Mouse (Mus musculus): ENCODE data around the gene Dmac2. TPM values are rescaled to one million over a fixed set of nuclear protein-coding genes. Genes with fewer than 3 reads are reported as not detected.

Gene Dmac2
- polyA plus RNA-seq, 1 experiment from 2014 or later: 48.9 TPM

DNA sequence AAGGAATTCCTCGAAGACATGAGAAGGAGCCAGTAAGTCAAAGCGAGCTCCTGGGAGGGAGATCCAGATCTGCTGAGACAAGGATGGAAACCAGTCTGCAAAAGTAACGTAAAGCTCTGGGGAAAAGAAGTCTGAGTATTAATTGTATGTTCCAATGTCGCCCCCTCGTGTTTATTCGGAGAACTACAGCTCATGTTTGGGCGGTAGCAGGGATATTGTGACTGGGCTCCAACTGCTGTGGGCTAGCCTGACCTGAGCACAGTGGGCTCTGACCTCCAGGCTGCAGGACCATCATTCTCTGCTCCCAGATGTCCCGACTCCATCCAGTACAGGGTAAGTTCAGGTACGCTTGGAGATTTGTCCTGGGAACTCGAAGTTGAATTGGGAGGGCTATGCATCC is 19.6 kb upstream of the Dmac2 start:
- 11% methylated on average over 10 of the region's 10 CpGs for WGBS
- DNase-seq (ENCODE audit: low spot score): peak; percentile 78
- H3K4me1 ChIP-seq: no peaks in the 10 kb centered on the region
- no peak overlapping the region for H3K27ac ChIP-seq
- no peaks in the 10 kb centered on the region for H3K27me3 ChIP-seq (ENCODE audit: insufficient read depth, poor library complexity, severe bottlenecking)
- H3K36me3 ChIP-seq: no peaks in the 10 kb centered on the region
- no peak overlapping the region for H3K4me3 ChIP-seq
- H3K9me3 ChIP-seq: no peaks in the 10 kb centered on the region

DNA sequence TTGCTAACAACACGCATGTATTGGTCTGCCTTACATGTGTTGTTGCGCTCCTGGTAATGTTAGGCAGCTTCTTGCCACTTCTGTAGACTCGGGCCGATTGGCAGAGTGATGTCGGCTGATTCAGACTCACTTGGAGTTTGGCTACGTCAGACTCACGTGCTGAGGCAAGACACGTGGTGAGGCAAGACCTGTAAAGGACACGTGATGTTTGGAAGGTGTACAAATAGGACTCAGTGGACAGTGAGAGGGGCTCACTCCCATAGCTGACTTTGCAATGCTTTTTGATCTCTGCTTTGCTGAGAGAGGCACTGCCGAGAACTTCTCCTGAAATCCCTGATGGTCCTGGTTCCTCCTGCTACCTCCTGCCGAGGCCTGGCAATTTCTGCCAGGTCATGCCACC is 18.5 kb upstream of the Dmac2 start:
- WGBS: 78% methylated on average over 11 of the region's 11 CpGs
- H3K4me3 ChIP-seq: no peak overlapping the region

DNA sequence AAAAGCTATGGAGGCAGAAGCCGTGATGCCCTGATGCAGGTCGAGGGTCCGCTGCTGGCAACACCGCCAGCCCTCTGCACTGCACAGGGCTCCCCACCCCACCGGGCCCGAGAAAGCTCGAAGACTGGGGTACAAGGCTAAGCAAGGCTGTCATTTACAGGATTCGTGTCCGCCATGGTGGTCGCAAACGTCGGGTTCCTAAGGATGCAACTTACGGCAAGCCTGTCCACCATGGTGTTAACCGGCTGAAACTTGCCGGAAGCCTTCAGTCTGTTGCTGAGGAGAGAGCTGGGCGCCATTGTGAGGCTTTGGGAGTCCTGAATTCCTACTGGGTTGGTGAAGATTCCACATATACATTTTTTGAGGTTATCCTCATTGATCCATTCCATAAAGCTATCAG is 17.9 kb upstream of the Dmac2 start:
- H3K9me3 ChIP-seq: no peaks in the 10 kb centered on the region
- no peak overlapping the region for H3K27ac ChIP-seq
- H3K4me3 ChIP-seq: no peak overlapping the region
- H3K27me3 ChIP-seq (ENCODE audit: insufficient read depth, poor library complexity, severe bottlenecking): no peaks in the 10 kb centered on the region
- no peaks in the 10 kb centered on the region for H3K4me1 ChIP-seq
- H3K36me3 ChIP-seq: no peaks in the 10 kb centered on the region
- peak; percentile 42 for DNase-seq (ENCODE audit: low spot score)
- 79% methylated on average over 16 of the region's 16 CpGs for WGBS

More for the DNA sequence above, 18.5 kb upstream of the Dmac2 start:
- Histone ChIP-seq H3K27ac (no peak overlapping the region), H3K36me3 (no peaks in the 10 kb centered on the region), H3K9me3 (no peaks in the 10 kb centered on the region), H3K27me3 (ENCODE audit: insufficient read depth, poor library complexity, severe bottlenecking) (no peaks in the 10 kb centered on the region), H3K4me1 (no peaks in the 10 kb centered on the region)
- DNase-seq (ENCODE audit: low spot score): peak; percentile 72

DNA sequence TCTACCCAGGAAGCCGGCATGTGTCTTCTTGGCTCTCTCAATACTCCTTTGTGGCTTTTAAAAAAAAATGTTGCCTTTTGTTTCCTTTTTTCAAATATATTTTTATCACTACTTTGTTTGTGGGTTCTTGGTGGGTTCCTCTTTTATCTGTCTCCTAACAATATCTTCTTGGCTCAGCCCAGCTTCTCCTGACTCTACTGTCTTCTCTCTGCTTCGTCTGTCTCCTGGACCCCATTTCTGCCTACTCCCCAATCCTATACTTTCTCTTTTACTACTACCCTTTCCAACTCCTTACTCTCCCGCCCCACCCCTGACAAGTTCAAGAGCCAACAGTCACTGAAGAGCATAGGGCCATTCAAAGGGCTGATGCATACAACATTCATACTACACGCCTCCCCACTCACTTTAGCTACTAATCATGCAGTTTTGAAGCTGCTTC is 12.6 kb upstream of the Dmac2 start:
- no peak overlapping the region for H3K4me3 ChIP-seq
- no peaks in the 10 kb centered on the region for H3K36me3 ChIP-seq
- H3K9me3 ChIP-seq: no peaks in the 10 kb centered on the region
- no peak for DNase-seq (ENCODE audit: low spot score)
- 0 out of 2 replicates have a peak, but pooled peaks cover 5% of the 10 kb centered on the region for H3K27me3 ChIP-seq (ENCODE audit: insufficient read depth, poor library complexity, severe bottlenecking)
- no peaks in the 10 kb centered on the region for H3K4me1 ChIP-seq
- 76% methylated on average over 4 of the region's 4 CpGs for WGBS
- no peak overlapping the region for H3K27ac ChIP-seq

DNA sequence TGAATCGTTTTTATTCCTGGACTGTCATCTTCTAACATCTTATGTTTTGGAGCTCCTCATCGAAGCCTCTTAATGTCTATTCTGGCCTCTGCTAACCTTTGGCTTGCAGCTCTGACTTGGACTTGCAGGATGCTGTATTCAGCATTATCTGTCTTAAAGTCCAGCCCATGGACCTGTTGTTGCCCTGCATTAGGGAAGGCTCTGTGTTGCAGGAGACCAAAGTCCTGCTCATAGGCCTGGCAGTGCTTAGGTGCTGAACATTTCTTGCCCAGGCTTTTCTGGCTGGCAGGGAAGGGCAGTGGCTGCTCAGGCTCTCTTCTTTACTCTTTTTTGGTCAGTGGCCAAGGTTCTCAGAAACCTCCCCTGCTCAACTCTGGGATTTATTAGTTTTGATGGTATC is 12.0 kb upstream of the Dmac2 start:
- Histone ChIP-seq H3K4me3 (no peak overlapping the region), H3K9me3 (no peaks in the 10 kb centered on the region), H3K27ac (no peak overlapping the region), H3K4me1 (no peaks in the 10 kb centered on the region), H3K36me3 (no peaks in the 10 kb centered on the region), H3K27me3 (ENCODE audit: insufficient read depth, poor library complexity, severe bottlenecking) (0 out of 2 replicates have a peak, but pooled peaks cover 5% of the 10 kb centered on the region)
- WGBS: 75% methylated on average over 2 of the region's 2 CpGs
- DNase-seq (ENCODE audit: low spot score): no peak

DNA sequence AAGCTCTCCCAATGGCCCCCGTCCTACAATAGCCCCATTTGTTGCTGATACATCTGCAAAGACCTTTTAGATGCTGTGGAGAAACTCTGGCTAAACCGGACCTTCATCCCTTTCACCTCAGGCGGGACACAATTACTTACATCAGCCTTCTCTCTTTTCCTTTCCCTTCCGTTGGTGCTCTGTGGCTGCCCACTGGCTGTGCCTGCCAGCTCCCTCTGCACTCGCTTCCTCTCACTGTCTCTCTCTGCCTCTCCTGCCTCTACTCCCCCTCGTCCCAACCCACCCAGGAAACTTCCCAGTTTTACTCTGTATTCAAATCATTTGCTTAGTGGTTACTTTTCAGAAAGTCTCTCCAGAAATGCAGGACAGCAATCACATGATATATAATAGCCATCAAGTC is 9.2 kb upstream of the Dmac2 start:
- no peak overlapping the region for H3K4me3 ChIP-seq
- H3K4me1 ChIP-seq: no peaks in the 10 kb centered on the region
- no peaks in the 10 kb centered on the region for H3K36me3 ChIP-seq
- 0 out of 2 replicates have a peak, but pooled peaks cover 5% of the 10 kb centered on the region for H3K27me3 ChIP-seq (ENCODE audit: insufficient read depth, poor library complexity, severe bottlenecking)
- H3K27ac ChIP-seq: no peak overlapping the region
- peak; percentile 20 for DNase-seq (ENCODE audit: low spot score)
- 33% methylated on average over 6 of the region's 6 CpGs for WGBS
- no peaks in the 10 kb centered on the region for H3K9me3 ChIP-seq

DNA sequence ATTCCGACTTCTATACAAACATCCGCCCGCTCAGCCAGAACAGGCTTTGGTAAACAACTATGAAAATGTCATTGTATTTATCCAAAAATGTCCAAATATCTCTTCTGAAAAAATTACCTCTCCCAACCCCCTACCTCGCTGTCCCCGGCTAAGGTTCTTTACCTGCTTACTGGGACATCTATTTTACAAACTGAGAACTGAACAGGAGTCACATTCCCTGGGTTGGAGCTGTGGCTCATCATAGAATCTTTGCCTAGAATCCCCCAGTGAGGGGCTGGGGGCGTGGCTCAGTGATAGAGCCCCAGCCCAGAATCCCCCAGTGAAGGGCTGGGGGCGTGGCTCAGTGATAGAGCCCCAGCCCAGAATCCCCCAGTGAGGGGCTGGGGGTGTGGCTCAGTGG is 7.7 kb upstream of the Dmac2 start:
- H3K9me3 ChIP-seq: no peaks in the 10 kb centered on the region
- no peaks in the 10 kb centered on the region for H3K4me1 ChIP-seq
- no peak overlapping the region for H3K27ac ChIP-seq
- WGBS: 48% methylated on average over 7 of the region's 7 CpGs
- H3K27me3 ChIP-seq (ENCODE audit: insufficient read depth, poor library complexity, severe bottlenecking): peaks cover 8% of the 10 kb centered on the region; the same call in 1 of the 2 replicates
- H3K4me3 ChIP-seq: no peak overlapping the region
- H3K36me3 ChIP-seq: no peaks in the 10 kb centered on the region
- DNase-seq (ENCODE audit: low spot score): no peak

DNA sequence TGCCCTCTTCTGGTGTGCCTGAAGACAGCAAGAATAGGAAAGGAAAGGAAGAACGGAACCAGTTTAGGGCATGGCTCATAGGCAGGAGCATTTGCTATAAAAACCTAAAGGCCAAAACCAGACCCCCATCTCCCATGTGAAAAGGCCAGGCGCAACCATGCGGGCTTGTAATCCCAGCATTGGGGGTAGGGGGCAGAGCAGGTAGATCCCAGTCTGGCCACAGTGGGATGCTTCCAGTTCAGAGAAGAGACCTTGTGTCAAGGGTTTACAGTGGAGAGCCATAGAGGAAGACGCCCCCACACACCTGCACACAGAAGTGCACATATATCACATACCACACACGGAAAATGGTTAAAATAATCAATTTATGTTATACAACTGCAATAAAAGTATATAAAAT is 5.1 kb upstream of the Dmac2 start:
- Histone ChIP-seq H3K4me3 (no peak overlapping the region), H3K27ac (no peak overlapping the region), H3K9me3 (no peaks in the 10 kb centered on the region), H3K27me3 (ENCODE audit: insufficient read depth, poor library complexity, severe bottlenecking) (peaks cover 8% of the 10 kb centered on the region; the same call in 1 of the 2 replicates), H3K36me3 (no peaks in the 10 kb centered on the region), H3K4me1 (no peaks in the 10 kb centered on the region)
- peak; percentile 59 for DNase-seq (ENCODE audit: low spot score)
- 86% methylated on average over 5 of the region's 5 CpGs for WGBS

DNA sequence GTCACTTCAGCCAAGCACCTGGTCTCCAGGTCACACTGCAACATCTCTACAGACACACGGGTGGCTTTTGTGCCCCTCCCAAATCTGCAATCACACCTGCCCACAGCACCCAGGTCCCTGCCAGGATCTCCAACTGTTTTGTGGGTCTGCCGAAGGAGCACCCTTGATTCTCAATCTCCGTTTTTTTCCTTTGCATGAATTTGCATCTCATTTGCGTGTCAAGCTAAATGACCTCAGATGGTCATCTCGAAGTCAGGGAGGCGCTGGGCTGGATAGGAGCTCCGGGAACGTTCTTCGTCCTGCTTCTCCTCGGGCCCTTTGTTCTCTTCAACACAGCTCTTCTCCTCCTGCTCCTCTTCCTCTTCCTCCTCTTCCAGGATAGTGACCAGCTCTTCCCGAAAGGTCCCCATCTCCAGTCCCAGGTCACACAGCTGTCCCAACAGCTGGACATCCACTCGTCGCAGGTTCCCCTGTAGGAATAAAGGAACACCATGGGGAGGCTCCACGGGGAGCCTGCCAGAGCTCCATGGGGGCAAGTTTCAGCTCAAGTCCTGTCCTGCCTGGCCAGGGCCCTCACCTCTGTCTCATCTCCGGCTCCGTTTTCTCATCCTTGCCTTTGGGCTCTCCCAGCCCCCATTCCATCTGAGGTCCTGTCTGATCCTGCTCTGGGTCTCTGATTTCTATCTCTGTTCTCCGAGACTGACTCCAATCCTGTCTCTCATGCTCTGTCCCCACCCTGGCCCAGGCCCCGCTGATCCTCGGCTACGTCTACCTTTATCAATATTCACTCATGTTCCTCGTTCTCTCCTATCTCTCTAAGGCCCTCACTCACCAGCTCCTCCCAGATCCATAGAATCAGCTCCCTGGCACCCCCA is 4.1 kb upstream of the Dmac2 start:
- DNase-seq (ENCODE audit: low spot score): peak; percentile 66
- 62% methylated on average over 21 of the region's 21 CpGs for WGBS

DNA sequence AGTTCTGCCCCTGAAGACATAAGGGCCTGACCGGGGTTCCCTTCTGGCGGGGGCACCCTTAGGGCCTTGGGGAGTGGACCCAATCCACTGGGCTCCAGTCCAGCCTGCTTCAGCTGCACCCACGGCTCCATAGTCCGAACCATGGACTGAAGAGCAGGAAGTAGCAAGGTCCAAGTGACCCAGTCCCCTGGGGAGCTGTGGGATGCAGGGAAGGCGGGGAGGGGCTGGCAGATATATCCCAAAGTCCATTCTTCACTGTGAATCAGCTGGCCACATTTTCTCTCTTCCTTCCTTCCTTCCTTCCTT is 3.6 kb upstream of the Dmac2 start, which contains the start of gene Erich4:
Erich4 (minus strand) TSS at position 187 of the 306 bp plus-strand sequence.
- Histone ChIP-seq H3K9me3 (no peaks in the 10 kb centered on the region), H3K4me3 (no peak within 1 kb of the TSS), H3K27ac (no peak within 1 kb of the TSS), H3K27me3 (ENCODE audit: insufficient read depth, poor library complexity, severe bottlenecking) (peaks cover 8% of the 10 kb centered on the region; the same call in 1 of the 2 replicates), H3K4me1 (peaks cover 8% of the 10 kb centered on the region; the same call in 1 of the 2 replicates), H3K36me3 (peaks cover under 1% of the 10 kb centered on the region; the same call in 1 of the 2 replicates)
- DNase-seq (ENCODE audit: low spot score): no peak
- 75% methylated on average over 5 of the region's 5 CpGs for WGBS

More for the DNA sequence above, 4.1 kb upstream of the Dmac2 start:
- Histone ChIP-seq H3K27ac (no peak overlapping the region), H3K4me1 (peaks cover 6% of the 10 kb centered on the region; the same call in 1 of the 2 replicates), H3K36me3 (no peaks in the 10 kb centered on the region), H3K27me3 (ENCODE audit: insufficient read depth, poor library complexity, severe bottlenecking) (peaks cover 8% of the 10 kb centered on the region; the same call in 1 of the 2 replicates), H3K4me3 (no peak overlapping the region), H3K9me3 (no peaks in the 10 kb centered on the region)

DNA sequence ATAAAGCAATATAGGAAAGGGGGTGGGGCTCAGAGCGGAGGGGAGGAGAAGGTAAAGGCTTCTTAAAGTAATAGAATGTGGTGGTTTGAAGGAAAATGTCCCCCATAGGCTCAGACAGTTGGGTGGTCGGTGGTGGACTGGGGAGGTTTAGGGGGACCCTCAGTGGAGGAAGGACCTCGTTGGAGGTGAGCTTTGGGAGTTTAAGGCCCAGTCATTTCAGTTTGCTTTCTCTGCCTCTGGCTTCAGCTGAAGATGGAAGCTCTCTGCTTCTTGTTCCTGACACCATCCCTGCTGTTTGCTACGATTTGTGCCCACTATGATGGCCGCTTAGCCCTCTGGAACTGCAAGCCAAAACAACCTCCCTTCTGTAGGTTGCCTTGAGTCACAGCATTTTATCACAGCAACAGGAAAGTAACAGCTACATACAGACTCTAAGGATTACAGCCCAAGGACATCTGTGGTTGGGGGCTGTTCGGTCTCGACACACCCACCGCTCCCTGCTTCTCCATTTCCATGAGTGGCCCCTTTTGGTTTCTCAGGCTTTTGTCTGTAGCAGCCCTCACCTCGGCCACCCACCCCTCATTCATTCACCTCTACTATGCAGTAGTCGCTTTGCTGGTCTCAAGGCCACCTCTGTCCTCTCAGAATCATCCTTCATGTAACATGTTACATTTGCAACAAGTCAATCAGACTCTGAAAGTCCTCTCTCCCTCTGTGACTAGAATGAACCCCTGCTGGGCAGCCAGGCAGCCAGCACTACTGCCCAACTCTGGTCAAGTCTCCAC is 1.6 kb upstream of the Dmac2 start:
- Histone ChIP-seq H3K9me3 (no peaks in the 10 kb centered on the region), H3K27ac (no peak overlapping the region), H3K27me3 (ENCODE audit: insufficient read depth, poor library complexity, severe bottlenecking) (peaks cover 3% of the 10 kb centered on the region; the same call in 1 of the 2 replicates), H3K4me3 (no peak overlapping the region), H3K36me3 (peaks cover 19% of the 10 kb centered on the region), H3K4me1 (peaks cover 8% of the 10 kb centered on the region; the same call in 1 of the 2 replicates)
- WGBS: 78% methylated on average over 10 of the region's 10 CpGs
- DNase-seq (ENCODE audit: low spot score): peak; percentile 65

DNA sequence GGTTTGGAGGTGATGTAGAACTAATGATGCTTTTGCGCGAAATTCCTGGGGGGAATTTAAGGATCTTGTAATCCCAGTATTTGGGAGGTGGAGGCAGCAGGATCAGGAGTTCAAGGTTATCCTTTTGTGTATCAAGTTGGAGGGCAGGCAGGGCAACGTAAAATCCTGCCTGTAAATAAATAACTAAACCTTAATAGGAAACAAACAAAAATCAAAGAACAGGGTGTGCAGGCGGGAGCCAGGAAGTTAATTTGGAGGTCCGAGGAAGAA is 443 bp downstream of the Dmac2 start:
- Histone ChIP-seq H3K27ac (peak overlapping the region; percentile 89), H3K4me1 (peaks cover 9% of the 10 kb centered on the region), H3K4me3 (peak overlapping the region; percentile 83), H3K9me3 (no peaks in the 10 kb centered on the region), H3K27me3 (ENCODE audit: insufficient read depth, poor library complexity, severe bottlenecking) (peaks cover 3% of the 10 kb centered on the region; the same call in 1 of the 2 replicates), H3K36me3 (peaks cover 37% of the 10 kb centered on the region)
- no peak for DNase-seq (ENCODE audit: low spot score)
- WGBS: 19% methylated on average over 5 of the region's 5 CpGs

DNA sequence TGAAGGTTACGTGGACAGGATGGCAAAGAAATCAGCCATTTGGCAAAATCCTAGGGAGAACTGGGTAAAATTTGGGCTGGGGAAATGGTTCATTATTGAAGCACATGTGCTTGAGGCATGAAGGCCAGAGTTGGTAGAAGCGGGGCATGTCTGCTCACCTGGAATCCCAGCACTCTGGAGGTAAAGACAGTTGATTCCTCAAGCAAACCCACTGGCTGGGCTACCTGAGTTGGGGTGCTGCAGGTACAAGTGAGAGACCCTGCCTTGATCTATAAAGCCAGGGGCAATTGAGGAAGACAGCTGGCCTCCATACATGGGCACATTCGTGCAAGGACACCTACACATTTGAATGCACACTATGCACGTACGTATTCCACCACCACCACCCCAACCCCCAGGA is 887 bp downstream of the Dmac2 start:
- DNase-seq (ENCODE audit: low spot score): peak; percentile 58
- Histone ChIP-seq H3K4me3 (peak overlapping the region; percentile 83), H3K27ac (no peak overlapping the region), H3K4me1 (peaks cover 14% of the 10 kb centered on the region), H3K9me3 (no peaks in the 10 kb centered on the region), H3K36me3 (peaks cover 41% of the 10 kb centered on the region), H3K27me3 (ENCODE audit: insufficient read depth, poor library complexity, severe bottlenecking) (peaks cover 3% of the 10 kb centered on the region; the same call in 1 of the 2 replicates)
- 91% methylated on average over 5 of the region's 5 CpGs for WGBS
